Mouse (Mus musculus) right cerebral cortex, adult 18-20 months (tissue): ENCODE measurements around the gene Cdkn1a.
A peak's percentile ranks its signal among the peaks of the same experiment; 100 is the strongest.

Experiments
- DNase-seq: peaks from one replicate; pipeline ENCODE4 v3.0.0; 2022; ENCODE audit warnings: mixed read lengths

The Cdkn1a gene

GRCm38 (mm10) chr17:29120666-29121065, 29.9 kb downstream of the Cdkn1a start:
- no peak for DNase-seq

GRCm38 (mm10) chr17:29122817-29123216, 32.0 kb downstream of the Cdkn1a start:
- DNase-seq: no peak

GRCm38 (mm10) chr17:29123578-29124174, 32.9 kb downstream of the Cdkn1a start:
- no peak for DNase-seq

- no peak for DNase-seq
These were observed 35.8 kb downstream of the Cdkn1a start for GRCm38 (mm10) chr17:29126561-29126960.

DNA sequence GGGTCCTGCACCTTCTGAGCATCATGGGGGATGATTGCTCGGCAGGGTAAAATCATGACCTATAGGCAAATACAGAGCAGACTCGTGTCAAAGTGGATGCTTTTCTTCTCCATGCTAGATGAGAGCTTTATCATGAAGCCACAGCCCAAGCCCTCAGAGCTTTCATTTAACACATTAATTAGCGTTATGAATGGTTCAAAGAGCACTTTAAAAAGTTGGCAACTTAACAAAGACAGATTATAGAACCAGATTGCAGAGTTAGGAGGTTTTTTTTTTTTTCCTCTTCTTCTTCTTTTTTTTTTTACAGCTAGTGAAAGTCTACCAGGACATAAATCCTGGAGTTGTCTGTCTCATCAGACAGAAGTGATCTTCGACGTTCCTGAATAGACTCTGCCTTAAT, 38.6 kb downstream of the Cdkn1a start:
- no peak for DNase-seq

DNA sequence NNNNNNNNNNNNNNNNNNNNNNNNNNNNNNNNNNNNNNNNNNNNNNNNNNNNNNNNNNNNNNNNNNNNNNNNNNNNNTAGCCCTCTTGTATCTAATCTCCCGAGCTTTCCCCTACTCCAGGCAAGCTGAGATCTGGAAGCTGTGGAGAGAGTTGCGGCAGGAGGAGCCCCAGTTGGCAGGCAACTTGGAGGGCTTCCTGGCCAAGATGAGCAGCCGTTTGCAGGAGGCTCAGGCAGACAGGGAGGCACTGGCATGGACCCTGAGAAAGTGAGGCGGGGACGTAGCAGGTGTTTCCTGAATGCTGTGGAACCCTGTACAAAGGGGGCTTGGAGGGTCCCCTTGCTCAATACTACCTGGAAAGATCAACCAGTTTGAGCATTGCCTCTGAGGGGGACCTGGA, 44.3 kb downstream of the Cdkn1a start:
- no peak for DNase-seq

DNA sequence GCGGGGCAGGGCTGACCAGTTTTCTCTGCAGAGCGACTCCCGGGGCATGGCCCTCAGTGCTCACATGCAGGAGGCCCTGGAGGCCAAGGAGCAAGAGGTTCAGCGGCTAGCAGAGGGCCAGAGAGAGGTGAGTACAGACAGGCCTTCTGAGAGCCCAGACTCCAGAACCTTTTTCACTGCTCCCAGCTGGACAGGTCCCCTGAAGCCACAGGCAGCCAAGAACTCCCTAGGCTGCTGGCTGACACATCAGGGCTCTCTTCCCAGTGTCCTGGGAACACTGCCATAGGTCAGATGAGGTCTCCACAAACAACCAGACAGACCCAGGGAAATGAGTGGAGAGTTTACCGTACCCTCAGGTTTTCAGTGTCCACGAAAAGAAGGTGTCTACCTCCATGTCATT, 45.5 kb downstream of the Cdkn1a start:
- DNase-seq: peak; percentile 37

DNA sequence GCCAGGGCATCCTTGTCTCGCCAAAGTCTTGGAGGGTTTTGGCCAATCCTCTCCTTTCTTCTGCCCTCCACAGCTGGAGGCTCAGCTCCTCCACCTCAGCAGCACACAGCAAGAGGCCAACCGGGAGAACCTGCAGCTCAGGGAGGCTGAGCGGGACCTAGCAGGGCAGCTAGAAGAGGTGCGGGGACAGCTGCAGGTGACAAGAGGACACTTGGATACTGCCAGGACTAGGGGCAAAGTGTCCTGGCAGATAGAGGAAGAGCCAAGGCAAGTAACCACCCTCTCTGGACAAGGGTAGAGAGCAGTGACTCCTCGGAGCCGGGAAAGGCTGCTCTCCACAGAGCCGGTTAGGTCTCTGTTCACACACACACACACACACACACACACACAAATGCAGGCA, 47.1 kb downstream of the Cdkn1a start:
- DNase-seq: no peak

- no peak for DNase-seq
These were observed 50.8 kb downstream of the Cdkn1a start for GRCm38 (mm10) chr17:29141577-29141976.

DNA sequence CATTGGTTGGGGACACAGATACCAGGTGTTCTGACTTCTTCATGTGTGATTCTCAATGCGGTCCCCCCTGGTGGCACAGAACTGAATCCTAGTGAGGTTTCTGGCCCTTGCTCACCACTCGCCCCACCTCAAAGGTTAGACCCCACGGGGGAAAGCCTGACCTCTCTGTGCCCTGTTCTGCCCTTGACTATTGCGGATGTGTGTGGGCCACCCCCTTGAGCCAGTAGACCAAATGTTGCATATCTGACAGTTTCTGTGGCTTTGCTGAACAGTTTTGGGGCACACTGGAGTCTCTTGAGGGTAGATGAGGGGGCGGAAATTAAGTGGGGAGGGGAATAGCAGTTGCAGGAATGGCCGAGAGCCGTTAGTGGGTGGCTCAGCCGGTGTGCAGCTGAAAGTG, 52.5 kb downstream of the Cdkn1a start:
- no peak for DNase-seq

DNA sequence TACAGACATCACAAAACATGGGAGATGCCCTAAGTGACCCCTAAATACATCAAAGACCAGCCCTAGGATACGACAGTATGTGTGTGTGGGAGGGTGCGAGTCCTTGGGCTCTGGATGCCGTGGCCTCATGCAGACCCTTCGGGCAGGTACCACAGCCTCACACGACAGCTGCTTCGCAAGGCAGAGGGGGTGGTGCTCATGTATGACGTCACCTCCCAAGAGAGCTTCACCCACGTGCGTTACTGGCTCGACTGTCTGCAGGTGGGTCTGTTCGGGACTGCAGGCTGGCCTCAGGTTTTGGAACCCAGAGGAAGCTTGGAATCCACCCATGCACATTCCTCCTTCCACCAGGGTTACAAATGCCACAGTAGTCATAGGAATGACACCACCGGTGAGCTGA, 54.3 kb downstream of the Cdkn1a start:
- no peak for DNase-seq

GRCm38 (mm10) chr17:29147273-29147672, 56.5 kb downstream of the Cdkn1a start:
- DNase-seq: no peak

GRCm38 (mm10) chr17:29147773-29148172, 57.0 kb downstream of the Cdkn1a start:
- DNase-seq: no peak

DNA sequence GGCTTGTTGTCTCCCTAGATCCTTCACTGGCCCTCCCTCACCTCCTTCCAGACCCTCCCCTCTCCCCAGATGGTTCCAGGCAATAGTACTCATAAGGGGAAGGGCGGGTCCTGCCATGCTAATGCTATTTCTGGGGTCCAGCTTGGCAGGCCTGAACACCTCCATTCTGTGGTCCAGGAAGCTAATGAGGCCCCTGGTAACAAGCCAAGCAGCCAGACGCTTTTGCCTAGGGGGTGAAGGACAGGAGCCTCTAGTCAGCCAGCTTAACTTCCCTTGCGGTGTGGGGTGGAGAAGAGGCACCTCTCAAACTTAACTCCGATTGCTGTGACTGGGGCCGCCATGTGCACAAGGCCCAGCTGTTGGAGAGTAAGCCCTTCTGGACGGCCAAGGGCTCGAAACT, 59.0 kb downstream of the Cdkn1a start:
- DNase-seq: no peak
